Mouse (Mus musculus) spleen, postnatal 14 days (tissue): ENCODE data around the gene Rnf31.

Experiments used
- DNase-seq, 2 experiments: peaks; one replicate each; pipeline ENCODE4 v3.0.0; 2021 to 2022; ENCODE audit warnings: low spot score in 2 of 2

Gene Rnf31

DNA sequence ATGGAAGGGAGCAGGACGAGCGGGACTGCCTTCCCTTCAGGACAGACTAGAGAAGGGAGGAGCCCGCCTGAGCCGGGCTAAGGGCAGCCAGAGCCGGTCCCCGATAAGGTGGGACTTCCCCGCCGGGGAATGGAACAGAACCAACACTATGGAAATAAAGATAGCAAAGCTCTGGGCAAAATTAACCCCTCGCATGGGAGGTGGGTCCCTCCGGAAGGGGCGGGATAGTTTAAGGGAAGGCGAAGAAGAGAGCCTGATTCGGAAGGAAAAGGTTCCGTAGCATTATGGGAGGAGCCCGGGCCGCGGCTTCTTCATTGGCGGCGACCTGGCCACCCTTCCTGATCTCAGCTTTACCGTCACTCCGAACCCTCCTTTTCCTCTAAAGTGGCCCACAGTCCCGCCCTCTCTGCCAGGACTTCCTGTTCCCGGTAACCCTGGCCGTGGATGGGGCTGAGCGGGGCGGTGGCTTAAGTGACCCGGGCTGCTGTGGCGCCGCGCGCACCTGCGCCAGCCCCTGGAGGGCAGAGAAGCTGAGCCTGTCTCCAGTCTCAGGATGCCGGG, at the start of gene Rnf31:
Rnf31 (plus strand) TSS at position 378 of the 561 bp plus-strand sequence.
- peak; percentile 82 for DNase-seq

DNA sequence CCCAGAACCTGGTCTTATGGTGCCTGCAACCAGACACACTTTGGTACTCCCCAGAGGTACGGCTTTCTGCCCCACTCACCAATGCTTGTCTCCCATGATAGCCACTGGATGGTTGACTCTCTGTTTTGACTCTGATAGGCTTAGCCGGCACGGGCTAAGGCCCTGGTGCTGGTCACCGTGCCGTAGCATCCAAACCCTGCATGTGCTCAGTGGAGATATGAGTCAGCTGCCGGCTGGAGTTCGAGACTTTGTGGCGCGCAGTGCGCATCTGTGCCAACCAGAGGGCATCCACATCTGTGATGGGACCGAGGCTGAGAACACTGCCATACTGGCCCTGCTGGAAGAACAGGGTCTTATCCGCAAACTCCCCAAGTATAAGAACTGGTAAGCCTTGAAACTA, 49.2 kb upstream of the Rnf31 start:
- peak; percentile 50 to 65 for DNase-seq

DNA sequence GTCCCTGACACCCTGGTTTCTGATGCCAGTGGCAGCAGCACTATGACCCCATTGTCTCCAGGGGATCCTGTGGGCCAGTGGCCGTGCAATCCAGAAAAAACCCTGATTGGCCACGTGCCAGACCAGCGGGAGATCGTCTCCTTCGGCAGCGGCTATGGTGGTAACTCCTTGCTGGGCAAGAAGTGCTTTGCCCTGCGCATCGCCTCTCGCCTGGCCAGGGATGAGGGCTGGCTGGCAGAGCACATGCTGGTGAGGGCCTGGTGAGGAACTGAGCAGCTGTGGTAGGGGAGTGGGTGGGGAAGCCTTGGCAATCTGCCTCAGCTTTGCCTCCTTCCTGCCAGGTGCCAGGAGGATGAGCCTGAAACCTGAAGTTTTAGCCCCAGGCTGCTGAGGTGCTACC, 47.2 kb upstream of the Rnf31 start:
- DNase-seq, result no peak

DNA sequence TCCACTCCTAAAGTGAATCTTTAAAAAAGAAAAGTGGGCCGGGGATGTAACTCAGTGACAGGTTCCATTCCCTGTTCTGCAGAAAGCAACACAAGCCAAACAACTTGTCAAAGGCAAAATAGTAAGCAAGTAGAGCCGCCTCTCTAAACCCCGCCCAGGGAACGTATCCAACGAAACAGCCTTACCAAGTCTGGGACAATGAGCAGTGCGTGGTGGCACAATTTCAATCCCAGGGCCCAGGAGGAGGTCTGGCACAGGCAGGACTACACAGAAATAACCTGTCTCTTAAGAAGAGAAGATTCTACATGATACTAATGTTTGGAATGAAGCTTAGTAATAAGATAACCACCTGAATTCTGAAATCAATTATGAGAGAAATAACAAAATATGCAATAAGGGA, 41.3 kb upstream of the Rnf31 start:
- no peak for DNase-seq

DNA sequence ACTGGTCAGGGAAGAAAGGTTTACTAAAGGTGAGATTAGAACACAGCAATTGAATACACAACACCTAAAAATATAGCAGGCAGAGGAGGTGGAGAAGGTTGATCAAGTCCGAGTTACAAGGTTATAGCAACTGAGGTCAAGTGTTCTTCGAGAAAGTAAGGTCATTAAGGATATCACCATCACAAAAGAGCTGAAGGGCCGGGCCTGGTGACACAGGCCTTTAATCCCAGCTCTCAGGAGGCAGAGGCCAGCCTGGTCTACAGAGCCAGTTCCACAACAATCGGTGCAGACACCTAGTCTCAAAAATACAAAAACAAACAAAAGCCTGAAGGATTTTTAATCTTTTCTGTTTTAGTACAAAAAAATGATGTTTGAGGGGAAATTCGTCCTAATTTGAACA, 40.2 kb upstream of the Rnf31 start:
- no peak for DNase-seq

DNA sequence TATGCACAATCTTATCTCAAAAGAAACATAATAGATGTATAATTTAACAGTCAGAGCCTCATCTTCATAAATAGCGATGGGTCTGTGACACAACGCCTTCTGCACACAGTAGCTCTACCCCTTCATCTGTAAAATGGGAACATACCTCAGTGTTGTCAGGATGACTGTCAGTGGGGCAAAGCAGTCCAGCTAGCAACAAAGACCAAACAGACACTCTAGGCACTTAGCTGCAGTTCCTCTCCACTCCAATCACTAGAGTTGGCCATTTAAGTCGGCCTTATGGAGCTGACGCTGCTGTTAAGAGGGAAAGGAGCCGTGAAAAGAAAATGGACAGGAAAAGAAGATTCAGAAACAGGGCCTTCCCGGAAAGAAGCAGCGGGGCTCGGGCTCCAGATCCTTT, 39.7 kb upstream of the Rnf31 start:
- DNase-seq, result no peak

DNA sequence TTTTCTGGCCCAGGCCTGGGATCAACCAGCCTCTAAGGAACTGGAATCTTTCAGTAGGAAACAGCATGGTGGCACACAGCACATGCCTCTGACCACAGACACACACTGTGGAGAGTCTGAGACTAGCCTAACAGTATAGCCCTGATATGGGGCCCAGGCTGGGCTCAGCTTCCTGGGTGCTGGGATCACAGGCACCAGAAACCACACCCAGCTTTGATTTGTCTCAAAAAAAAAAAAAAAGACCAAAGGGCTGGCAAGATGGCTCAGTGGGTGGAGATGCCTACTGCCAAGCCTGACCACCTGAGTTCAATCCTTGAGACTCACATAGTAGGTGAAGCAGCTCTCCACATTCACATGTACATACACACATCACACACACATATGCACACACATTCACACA, 36.9 kb upstream of the Rnf31 start:
- no peak for DNase-seq

DNA sequence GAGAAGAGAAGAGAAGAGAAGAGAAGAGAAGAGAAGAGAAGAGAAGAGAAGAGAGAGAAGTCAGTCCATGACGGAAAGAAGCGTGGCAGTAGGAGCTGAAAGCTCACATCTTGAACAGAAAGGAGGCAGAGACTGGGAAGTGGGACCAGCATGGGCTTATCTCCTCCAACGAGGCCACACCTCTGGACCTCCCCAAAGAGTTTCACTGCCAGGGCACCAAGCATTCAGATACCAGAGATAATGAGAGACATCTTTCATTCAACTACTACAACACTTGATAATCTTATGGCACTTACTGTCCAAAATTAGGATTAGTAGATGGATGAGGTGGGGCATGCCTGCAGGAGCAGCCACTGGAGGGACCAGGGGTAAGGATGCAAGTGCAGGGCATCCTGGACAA, 35.7 kb upstream of the Rnf31 start:
- no peak for DNase-seq

DNA sequence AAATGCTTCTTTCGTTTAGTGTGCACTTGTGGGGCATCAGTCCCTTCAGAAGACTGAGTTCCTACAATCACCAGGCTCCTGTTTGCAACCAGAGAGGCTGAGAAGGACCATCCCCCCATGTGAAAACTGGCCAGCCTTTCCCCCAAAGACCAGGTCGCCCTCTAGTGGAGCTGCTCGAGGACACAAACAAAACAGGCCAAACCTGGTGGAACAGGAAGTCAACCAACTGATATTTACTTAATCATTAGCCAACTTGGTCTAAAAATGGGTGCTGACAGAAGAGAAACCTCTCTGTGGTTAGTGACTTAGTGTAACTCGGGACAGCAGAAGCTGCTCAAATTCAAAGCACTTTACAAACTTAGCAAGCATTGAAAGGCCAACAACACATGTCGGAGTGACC, 34.5 kb upstream of the Rnf31 start:
- peak; percentile 65 to 84 for DNase-seq

DNA sequence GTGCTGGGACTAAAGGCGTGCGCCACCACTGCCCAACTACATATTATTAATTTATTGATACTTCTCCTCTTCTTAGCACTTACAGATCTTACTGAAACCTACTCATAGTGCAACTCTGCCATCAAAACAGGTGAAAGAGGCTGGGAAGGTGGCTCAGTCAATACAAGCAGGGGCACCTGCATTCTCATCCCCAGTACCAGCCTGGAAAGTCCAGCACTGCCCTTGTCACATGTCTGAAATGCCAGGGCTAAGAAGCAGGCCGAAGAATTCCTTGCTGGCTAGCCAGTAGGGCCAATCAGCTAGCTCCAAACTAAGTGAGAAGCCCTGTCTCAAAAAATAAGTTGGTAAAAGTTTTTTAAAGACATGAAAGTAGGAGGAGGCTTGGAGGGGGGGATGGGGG, 33.9 kb upstream of the Rnf31 start:
- no peak for DNase-seq

DNA sequence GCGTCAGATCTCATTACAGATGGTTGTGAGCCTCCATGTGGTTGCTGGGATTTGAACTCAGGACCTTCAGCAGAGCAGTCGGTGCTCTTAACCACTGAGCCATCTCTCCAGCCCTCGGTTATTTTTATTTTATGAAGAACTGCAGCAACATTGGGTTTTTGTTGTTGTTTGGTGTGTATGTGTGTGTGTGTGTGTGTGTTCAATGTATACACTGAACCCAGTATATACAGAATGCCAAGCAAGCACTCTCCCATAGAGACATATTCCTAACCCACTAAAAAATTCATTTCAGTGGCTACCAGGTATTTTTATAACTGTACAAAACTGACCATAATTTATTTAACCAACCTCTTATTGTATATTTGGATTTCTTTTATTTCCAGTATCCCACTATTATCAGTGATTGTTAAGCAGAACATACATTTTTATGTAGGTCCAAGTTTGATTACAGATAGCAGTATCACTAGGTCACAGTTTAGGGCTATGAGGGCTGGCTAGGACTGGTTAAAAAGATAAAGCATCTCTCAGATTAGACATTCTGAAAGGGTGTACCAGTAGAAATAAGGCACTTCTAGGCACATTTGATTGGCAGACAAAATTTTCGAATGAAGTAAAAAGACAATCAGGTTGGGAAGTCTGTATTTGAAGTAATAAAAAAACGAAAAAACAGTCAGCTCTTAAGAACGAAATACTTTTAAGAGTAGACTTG, 32.6 kb upstream of the Rnf31 start:
- DNase-seq, result no peak

DNA sequence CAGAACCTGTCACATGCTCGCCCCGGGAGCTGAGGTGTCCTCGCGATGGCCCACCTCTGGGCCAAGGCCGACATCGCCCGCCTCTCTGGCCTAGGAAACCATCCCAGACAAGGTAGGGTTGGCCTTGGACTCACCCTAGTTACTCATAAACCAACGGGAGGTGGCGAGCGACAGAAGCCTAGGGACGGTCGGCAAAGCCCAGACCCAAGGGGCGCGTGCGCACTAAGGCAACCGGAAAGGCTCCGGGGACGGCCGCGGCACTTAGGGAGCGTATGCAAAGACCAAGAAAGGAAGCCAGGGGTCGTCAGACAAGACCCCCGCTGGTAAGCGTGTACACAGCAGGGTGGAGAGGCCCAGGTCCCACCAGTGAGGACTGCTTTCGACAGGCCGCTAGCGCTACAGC, 31.7 kb upstream of the Rnf31 start, which contains the start of gene Dcaf11:
Dcaf11 (plus strand) TSS at position 208 of the 403 bp plus-strand sequence.
- peak; percentile 79 to 82 for DNase-seq

DNA sequence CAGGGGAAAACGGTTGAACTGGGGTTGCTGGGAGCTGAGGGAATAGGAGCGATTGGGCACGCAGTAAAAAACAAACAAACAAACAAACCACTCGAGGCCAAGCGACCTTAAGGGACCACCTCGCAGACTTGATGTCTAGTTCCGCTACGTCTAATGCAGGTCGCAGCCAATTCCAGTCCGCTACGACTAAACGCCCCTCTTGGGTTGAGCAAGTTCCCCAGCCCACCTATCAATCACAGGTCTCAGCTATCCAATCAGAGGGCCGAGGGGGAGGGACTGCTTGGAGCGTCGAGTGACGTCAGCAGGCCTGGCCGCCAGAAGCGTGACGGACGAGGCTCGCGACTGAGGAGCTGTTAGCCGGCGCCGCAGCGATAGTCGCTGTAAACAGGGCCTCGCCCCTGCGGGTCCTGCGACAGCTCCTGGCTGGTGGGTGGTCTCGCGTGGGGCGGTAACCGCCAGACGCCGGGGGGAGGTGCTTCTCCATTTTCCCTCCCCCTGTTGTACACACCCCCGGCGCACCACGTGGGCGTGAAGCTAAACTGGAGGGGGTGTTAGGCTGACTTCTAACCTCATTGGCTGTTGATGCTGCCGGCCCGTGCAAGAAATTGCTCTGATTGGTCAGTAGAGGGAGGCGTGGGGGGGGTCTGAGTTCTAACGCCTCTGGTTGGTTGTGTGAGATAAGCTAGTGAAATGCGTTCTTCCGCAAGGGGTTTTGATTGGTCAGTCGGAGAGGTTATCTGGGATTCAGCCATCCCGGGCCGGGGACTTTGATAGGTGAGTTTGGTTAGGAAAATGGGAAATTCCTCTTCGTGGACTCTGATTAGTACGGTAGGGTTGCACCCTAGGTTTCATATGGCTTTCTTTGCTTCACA, 31.1 kb upstream of the Rnf31 start, which contains the start of gene A730061H03Rik:
A730061H03Rik (minus strand) TSS at position 205 of the 872 bp plus-strand sequence.
- peak; percentile 93 to 95 for DNase-seq

DNA sequence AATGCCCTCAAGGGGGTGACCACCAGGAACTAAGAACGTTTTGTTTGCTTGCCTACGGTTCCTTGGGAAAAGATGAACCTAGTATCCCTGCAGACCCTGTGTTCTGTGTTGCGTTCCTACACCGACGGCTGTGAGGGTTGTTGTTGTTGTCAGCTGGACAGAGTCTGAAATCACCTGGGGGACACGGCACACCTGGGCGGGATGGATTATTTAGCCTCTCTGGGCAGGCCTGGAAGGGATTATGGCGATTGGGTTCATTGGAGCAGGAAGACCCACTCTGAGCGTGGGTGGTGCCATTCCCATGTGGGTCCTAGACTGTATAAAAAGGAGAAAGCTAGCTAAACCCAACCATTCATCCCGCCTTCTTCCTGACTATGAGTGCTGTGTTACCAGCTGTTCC, 29.6 kb upstream of the Rnf31 start:
- DNase-seq, result no peak

DNA sequence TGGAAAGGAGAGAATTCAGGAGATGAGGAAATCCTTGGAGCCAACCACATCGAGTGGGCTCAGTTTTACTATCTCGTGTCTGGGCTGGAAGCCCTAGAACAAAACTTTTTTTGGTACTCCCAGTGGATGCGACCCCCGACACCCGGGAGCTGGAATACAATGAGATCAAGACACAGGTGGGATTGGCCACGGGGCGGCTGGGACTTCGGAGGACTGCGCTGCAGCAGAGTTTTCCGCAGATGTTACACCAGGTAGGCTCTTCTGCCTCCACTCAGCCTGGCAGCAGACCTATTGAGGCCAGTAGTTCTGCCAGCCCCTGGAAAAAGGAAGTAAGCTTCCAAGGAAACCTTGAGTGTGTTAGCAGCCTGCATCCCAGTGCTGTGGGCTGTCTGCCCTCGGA, 28.3 kb upstream of the Rnf31 start:
- no peak for DNase-seq

DNA sequence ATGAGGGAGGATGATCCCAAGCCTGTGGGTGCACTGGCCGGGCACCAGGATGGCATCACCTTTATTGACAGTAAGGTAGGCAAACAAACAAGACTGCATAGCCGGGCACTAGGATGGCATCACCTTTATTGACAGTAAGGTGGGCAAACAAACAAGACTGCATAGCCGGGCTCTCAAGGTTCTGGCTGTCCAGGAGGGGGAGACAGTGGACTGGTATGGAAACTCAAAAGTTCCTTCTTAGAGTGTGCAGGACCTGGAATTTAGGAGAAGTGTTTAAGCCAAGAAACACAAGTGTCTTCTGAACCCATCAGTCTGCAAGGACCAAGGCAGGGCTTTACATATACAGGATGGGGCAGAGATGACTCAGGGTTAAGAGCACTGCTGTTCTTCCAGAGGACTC, 25.8 kb upstream of the Rnf31 start:
- no peak for DNase-seq

DNA sequence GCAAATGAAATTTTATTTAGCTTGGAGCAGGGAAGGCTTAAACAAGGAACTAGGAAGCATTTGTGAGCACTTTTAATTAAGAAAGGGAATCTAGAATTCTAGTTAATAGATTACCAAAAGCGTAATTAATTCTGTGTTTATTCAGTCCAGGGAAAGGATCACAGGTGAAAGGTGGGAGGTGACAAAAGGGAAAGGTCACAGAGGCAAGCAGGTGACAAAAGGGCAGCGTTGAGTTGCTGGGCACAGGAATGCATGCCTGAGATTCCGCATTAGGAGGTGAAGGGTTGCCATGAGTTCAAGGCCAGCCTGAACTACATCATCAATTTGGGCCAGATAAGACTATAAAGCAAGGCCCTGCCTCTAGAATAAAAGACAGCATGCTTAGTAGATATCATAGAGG, 24.0 kb upstream of the Rnf31 start:
- no peak for DNase-seq

DNA sequence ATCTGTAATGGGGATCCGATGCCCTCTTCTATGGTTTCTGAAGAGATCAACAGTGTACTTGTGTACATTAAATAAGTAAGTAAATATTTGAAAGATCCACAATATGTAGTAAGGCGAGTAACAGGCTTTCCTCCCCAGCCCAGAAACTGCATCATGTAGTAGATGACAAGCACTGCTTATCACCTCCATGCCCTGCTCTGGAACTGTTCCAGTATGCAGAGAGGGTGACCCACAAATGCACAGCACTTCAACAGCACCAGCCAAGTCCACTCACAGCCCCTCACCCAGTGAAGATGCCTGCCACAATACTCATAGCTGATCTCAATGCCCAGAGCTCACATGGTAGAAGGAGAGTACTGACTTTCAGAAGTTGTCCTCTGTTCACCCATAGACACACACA, 20.9 kb upstream of the Rnf31 start:
- DNase-seq, result no peak

DNA sequence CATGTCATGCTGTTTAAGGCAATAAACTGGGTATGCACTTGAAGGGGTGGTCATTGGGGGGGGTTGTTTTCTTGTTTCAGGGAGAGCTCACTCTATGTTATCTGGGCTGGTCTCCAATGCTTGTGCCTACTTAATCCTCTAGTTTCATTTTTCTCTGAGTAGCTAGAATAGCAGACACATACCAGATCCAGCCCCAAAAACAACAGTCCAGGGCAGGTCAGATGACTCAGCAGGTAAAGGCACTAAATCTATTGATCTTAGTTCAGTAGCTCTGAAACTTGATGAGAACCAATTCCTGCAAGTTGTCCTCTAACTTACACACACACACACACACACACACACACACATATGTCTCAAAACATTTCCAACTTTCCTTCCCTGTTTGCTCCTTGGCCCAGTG, 19.7 kb upstream of the Rnf31 start:
- no peak for DNase-seq

DNA sequence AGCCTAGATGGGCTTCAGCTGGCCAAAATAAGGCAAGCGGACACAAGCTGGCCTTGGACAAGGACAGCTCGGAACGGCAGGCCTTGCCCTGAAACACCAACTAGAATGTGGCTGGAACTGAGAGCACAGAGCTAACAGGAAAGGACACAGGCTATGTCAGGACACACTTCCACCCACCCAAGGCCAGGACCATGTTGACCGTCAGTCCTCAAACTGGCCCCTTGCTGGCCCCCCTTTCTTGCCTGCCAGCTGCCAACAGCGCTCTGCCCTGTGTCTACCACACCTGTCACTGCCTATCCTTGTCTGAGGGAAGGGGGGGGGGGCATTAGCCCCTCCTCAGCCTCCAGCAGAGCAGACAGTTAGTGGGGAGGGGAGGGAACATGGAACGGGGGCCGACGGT, 16.2 kb upstream of the Rnf31 start, which contains the start of gene Fitm1:
Fitm1 (plus strand) TSS at position 316 of the 400 bp plus-strand sequence.
- DNase-seq, result no peak

DNA sequence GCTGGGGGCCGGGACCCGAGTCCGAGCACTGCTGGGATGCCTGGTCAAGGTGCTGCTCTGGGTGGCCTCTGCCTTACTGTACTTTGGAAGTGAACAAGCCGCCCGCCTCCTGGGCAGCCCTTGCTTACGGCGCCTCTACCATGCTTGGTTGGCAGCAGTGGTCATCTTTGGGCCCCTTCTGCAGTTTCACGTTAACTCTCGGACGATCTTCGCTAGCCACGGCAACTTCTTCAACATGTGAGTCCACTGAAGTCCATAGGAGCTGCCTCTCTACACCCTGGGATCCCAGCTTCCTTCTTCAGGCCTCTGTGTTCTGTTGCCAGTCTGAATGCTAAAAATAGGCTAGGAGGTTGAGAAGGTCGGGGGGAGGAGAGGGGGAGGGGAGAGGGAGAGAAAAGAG, 15.8 kb upstream of the Rnf31 start:
- no peak for DNase-seq

DNA sequence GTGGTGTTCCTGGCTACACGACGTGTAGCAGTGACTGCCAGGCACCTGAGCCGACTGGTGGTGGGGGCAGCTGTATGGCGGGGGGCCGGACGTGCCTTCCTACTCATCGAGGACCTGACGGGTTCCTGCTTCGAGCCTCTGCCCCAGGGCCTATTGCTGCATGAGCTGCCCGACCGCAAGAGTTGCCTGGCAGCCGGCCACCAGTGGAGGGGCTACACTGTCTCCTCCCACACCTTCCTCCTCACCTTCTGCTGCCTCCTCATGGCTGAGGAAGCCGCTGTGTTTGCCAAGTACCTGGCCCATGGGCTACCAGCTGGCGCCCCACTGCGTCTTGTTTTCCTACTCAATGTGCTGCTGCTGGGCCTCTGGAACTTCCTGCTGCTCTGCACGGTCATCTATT, 15.1 kb upstream of the Rnf31 start:
- DNase-seq, result no peak
